Comparison of ENCODE assay signal across 9 mouse cellular contexts in the genomic region with DNA sequence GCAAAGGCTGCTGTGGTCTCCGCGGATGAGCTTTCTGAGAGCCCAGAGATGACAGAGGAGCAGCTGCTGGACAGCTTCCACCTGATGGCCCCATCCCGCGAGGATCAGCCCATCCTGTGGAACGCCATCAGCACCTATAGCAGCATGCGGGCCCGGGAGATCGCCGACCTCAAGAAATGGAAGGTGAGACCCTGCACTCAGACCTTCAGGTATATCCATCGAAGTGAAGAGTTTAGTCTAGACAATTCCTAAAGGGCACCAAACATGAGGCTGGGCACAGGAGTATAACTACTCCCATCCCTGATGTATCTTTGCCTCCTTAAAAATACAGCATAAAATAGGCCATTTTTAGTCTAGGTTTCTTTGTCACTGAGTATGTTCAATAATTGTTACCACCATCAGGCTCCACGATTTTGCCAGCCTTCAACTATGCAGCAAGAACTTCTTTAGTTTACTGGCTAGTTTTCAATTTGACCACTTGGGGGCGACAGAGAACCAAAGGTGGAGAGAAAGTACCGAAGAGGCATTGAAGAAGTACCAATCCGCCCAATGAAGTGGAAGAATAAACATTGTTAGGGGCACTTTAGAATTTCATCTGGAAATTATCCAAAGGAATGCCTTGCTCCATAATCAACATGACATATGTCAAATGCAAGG. TPM values are rescaled to one million over a fixed set of nuclear protein-coding genes. Genes with fewer than 3 reads are reported as not detected.
DNase-seq lines count a peak whose midpoint lies in the region; ATAC-seq and TF ChIP-seq lines count a peak whose summit lies in the region.
"Had no signal": no experiment of that assay in that cellular context is flagged by ENCODE, and none has a peak within 500 bp of the region (broad histone marks: within the 10 kb centered on the region; RNA-seq: fewer than 3 reads in every experiment).

No protein-coding gene starts in this region.

- H3K4me3 ChIP-seq in kidney, embryonic 14.5 days (ENCODE audit: low read length): no peak overlapping the region
- H3K4me3 ChIP-seq in E14TG2a.4 (replicated peaks; ENCODE audit: low read length): no peak overlapping the region
- no peak overlapping the region for H3K4me3 ChIP-seq in neural tube, embryonic 12.5 days

- peaks cover 5% of the 10 kb centered on the region; the same call in 1 of the 2 replicates for H3K4me1 ChIP-seq in kidney, embryonic 14.5 days (ENCODE audit: control insufficient read depth, insufficient read depth, low read length)
- H3K4me1 ChIP-seq in E14TG2a.4 (replicated peaks; ENCODE audit: low read depth, low read length): peaks cover 19% of the 10 kb centered on the region; the same call in 1 of the 2 replicates
- H3K4me1 ChIP-seq in neural tube, embryonic 12.5 days: peaks cover 3% of the 10 kb centered on the region; the same call in 1 of the 2 replicates

- no peaks in the 10 kb centered on the region for H3K36me3 ChIP-seq in kidney, embryonic 14.5 days (ENCODE audit: control insufficient read depth, insufficient read depth, low read length)
- no peaks in the 10 kb centered on the region for H3K36me3 ChIP-seq in E14TG2a.4 (ENCODE audit: insufficient read depth, low read length)
- H3K36me3 ChIP-seq in neural tube, embryonic 12.5 days: no peaks in the 10 kb centered on the region

- no peak overlapping the region for H3K9ac ChIP-seq in kidney, embryonic 14.5 days (ENCODE audit: low read depth, low read length)
- no peak overlapping the region for H3K9ac ChIP-seq in neural tube, embryonic 12.5 days

- 54% methylated on average over 14 of the region's 14 CpGs for WGBS in kidney, embryonic 14.5 days
- WGBS in neural tube, embryonic 12.5 days: 58% methylated on average over 14 of the region's 14 CpGs

- H3K4me2 ChIP-seq in kidney, embryonic 14.5 days (replicated peaks; ENCODE audit: low read depth, low read length): no peak overlapping the region
- H3K4me2 ChIP-seq in neural tube, embryonic 12.5 days (replicated peaks): no peak overlapping the region

- no peaks in the 10 kb centered on the region for H3K27me3 ChIP-seq in kidney, embryonic 14.5 days (ENCODE audit: control insufficient read depth, insufficient read depth, low read length)
- peaks cover 24% of the 10 kb centered on the region for H3K27me3 ChIP-seq in E14TG2a.4 (ENCODE audit: insufficient read depth, low read length)
- H3K27me3 ChIP-seq in neural tube, embryonic 12.5 days (replicated peaks): no peaks in the 10 kb centered on the region

- no peaks in the 10 kb centered on the region for H3K9me3 ChIP-seq in kidney, embryonic 14.5 days (ENCODE audit: control insufficient read depth, low read length)
- peaks cover 2% of the 10 kb centered on the region; the same call in 1 of the 2 replicates for H3K9me3 ChIP-seq in E14TG2a.4 (ENCODE audit: low read length)
- H3K9me3 ChIP-seq in neural tube, embryonic 12.5 days: no peaks in the 10 kb centered on the region

- no peak overlapping the region for H3K27ac ChIP-seq in kidney, embryonic 14.5 days (ENCODE audit: low read depth, low read length)
- no peak overlapping the region for H3K27ac ChIP-seq in neural tube, embryonic 12.5 days

- DNase-seq in kidney, adult 18-20 months: peak; percentile 45
- peak; percentile 72 for DNase-seq in adrenal gland, postnatal 10 days
- peak; percentile 69 for DNase-seq in forelimb bud, embryonic 11.5 days (ENCODE audit: low read depth, low spot score)
- DNase-seq in left cerebral cortex, postnatal 14 days (ENCODE audit: low spot score in 2 of 2): peak; percentile 40 to 71
- no peak for DNase-seq in spleen, postnatal 36 days (ENCODE audit: low spot score in 2 of 2)

- TF ChIP-seq CTCF in E14TG2a.4 (conservative IDR thresholded peaks at IDR 0.05; ENCODE audit: low read length): peak; percentile 78

- no peak for ATAC-seq in kidney, embryonic 14.5 days (ENCODE audit: low FRiP score, low TSS enrichment)
- ATAC-seq in neural tube, embryonic 12.5 days (ENCODE audit: low FRiP score, low read depth): peak; percentile 54

- intact Hi-C loops in left cerebral cortex, postnatal 14 days (cut with DNase I): loop anchor here (10.0 kb wide), 2 partner anchors 545 to 1325 kb away; a partner anchor contains a TSS

RNA-seq across cellular contexts. Expression of a gene that starts 2.3 kb away (rescaled TPM):
- 2.5 and 3.3 TPM in 2 replicates for polyA plus RNA-seq in kidney, embryonic 14.5 days (2014; fragmentation: Nextera tagmentation; extraction: Ambion mirVana)
- 100 to 1,000 TPM; 133 to 360 TPM for total RNA-seq in adrenal gland, postnatal 10 days (2021)
- total RNA-seq in left cerebral cortex, postnatal 14 days (2021): under 1 TPM in 1 of 2 experiments, not detected in 1; 0.31 TPM
- 0.26 and 0.46 TPM in 2 replicates for polyA plus RNA-seq in neural tube, embryonic 12.5 days (2016; fragmentation: Nextera tagmentation; extraction: Ambion mirVana)
- total RNA-seq: layer of hippocampus, postnatal 25 days had no signal

RNA-seq across cellular contexts. Expression of a gene that starts 11.5 kb away (rescaled TPM):
- not detected in 2 replicates for polyA plus RNA-seq in kidney, embryonic 14.5 days (2014; fragmentation: Nextera tagmentation; extraction: Ambion mirVana)
- not detected for total RNA-seq in adrenal gland, postnatal 10 days (2021)
- not detected for total RNA-seq in left cerebral cortex, postnatal 14 days (2021)
- not detected in 2 replicates for polyA plus RNA-seq in neural tube, embryonic 12.5 days (2016; fragmentation: Nextera tagmentation; extraction: Ambion mirVana)
- total RNA-seq: layer of hippocampus, postnatal 25 days had no signal

RNA-seq across cellular contexts. Expression of a gene that starts 13.9 kb away (rescaled TPM):
- polyA plus RNA-seq in kidney, embryonic 14.5 days (2014; fragmentation: Nextera tagmentation; extraction: Ambion mirVana): 45.2 and 70.4 TPM in 2 replicates
- total RNA-seq in adrenal gland, postnatal 10 days (2021): 10 to 100 TPM; 51.9 to 77.2 TPM
- 10 to 100 TPM; 16.0 to 23.2 TPM for total RNA-seq in left cerebral cortex, postnatal 14 days (2021)
- polyA plus RNA-seq in neural tube, embryonic 12.5 days (2016; fragmentation: Nextera tagmentation; extraction: Ambion mirVana): 30.5 and 31.4 TPM in 2 replicates

Comparison
In these comparisons a context has a peak if more than half of its experiments do, and no peak if none do; other contexts are left out.
1. DNase-seq: peak in kidney, adult 18-20 months (single experiment), adrenal gland, postnatal 10 days (single experiment), forelimb bud, embryonic 11.5 days (single experiment) and left cerebral cortex, postnatal 14 days (2 of 2); none in spleen, postnatal 36 days (0 of 2).
2. RNA of a gene that starts 2.3 kb away (total RNA-seq): 133 to 360 TPM in adrenal gland, postnatal 10 days; 0.31 TPM in left cerebral cortex, postnatal 14 days; every median in the first group is over 100 times any median in the second.